Mouse (Mus musculus) CD8-positive naive resting alpha-beta T cell, adult 2 months (primary cell): Measurements from ENCODE around the gene Cad.

ENCODE experiments used
- DNase-seq, 2 experiments: peaks; one replicate each; pipeline ENCODE4 v3.0.0; 2022; ENCODE audit warnings: low read depth in 2 of 2, low spot score in 2 of 2

Cad gene

DNA sequence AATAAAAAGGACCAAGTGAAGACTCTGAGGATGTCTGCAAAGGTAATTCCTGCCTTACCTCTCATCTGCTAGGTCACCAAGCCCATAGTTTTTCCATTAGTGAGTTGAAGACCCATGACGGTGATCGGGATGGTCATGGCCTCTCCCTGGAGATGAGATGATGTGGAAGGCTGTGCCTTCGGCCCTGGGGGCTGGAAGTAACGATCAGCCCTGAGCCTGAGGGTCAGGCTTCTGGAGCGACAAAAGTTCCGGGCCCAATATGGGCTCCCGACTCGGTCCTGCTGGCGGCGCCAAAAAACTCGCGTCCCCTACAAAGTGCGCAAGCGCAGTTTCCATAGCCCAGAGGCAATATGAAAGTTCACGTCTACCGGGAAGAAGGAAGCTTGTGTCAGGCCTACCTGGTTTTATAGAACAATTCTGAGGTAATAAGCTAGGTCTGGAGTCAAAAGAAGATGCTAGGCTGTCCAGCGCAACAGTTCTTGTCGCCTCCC is 53.5 kb downstream of the Cad start, which contains the start of gene Slc30a3:
Gene Slc30a3 (minus strand): TSS at position 238 of the 491 bp plus-strand sequence.
- DNase-seq: no peak

DNA sequence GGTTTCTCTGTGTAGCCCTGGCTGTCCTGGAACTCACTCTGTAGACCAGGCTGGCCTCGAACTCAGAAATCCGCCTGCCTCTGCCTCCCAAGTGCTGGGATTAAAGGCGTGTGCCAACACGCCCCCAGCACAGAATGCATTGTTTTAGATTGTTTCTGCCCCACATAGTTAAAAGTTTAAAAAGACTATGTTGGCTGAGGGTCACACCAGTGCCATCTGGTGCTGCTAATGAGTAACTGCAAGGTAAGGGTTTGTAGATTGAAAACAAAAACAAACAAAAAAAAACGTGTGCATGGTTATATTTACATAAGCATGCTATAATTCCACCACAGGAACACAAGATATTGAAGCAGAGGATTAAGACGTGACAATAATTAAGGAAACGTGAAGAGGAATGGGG is 56.2 kb downstream of the Cad start:
- DNase-seq: peak in 1 of 2 experiments; percentile 15

GRCm38 (mm10) chr5:31116354-31116753 is 61.8 kb downstream of the Cad start, which contains the start of gene Trim54:
Gene Trim54, plus strand, starts transcription at chr5:31116712.
- no peak for DNase-seq

GRCm38 (mm10) chr5:31116912-31117311 is 62.3 kb downstream of the Cad start:
- DNase-seq: no peak

GRCm38 (mm10) chr5:31121111-31121510 is 66.5 kb downstream of the Cad start:
- no peak for DNase-seq

DNA sequence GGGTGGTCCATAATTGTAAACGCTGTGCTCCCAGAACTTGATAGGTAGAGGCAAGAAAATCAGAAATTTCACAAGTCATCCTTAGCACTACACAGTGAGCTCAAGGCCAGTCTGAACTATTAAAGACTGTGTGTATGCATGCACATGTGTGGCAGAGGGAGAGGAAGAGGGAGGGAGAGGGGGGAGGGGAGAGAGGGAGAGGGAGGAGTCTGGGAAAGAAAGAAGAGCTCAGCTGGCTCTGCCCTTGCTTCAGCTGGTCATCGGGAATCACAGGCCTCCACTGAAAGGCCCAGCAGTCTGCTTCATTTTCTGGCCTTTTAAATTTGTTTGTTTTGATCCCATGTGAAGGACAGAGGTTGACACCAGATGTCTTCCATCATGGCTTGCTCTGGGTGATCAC is 68.9 kb downstream of the Cad start:
- DNase-seq: no peak

- DNase-seq: no peak
Observed at GRCm38 (mm10) chr5:31126050-31126449, 71.5 kb downstream of the Cad start.
